Mouse (Mus musculus) embryo, embryonic 10 days (tissue): ENCODE data around the gene Syngr1.

ENCODE experiments used
- DNase-seq: peaks from one replicate; pipeline ENCODE4 v3.0.0-alpha.2; 2015; ENCODE audit warnings: low spot score

The Syngr1 gene

GRCm38 (mm10) chr15:80070095-80070644 lies 21.0 kb upstream of the Syngr1 start:
- no peak for DNase-seq

GRCm38 (mm10) chr15:80071951-80072437 lies 19.1 kb upstream of the Syngr1 start:
- DNase-seq, result no peak

GRCm38 (mm10) chr15:80072579-80073255 lies 18.4 kb upstream of the Syngr1 start:
- DNase-seq, result no peak

GRCm38 (mm10) chr15:80073256-80073621 lies 17.9 kb upstream of the Syngr1 start:
- no peak for DNase-seq

GRCm38 (mm10) chr15:80074663-80075373 lies 16.3 kb upstream of the Syngr1 start:
- no peak for DNase-seq

GRCm38 (mm10) chr15:80075374-80075694 lies 15.8 kb upstream of the Syngr1 start:
- no peak for DNase-seq

GRCm38 (mm10) chr15:80075733-80076337 lies 15.3 kb upstream of the Syngr1 start:
- DNase-seq, result peak; percentile 41

GRCm38 (mm10) chr15:80076338-80077136 lies 14.6 kb upstream of the Syngr1 start:
- DNase-seq, result peak; percentile 91

GRCm38 (mm10) chr15:80078058-80078814 lies 12.9 kb upstream of the Syngr1 start:
- no peak for DNase-seq

- DNase-seq, result no peak
Observed at GRCm38 (mm10) chr15:80079129-80079668, 11.9 kb upstream of the Syngr1 start.

GRCm38 (mm10) chr15:80079954-80080353 lies 11.2 kb upstream of the Syngr1 start:
- no peak for DNase-seq

GRCm38 (mm10) chr15:80080711-80081615 lies 10.2 kb upstream of the Syngr1 start:
- peak; percentile 76 for DNase-seq

GRCm38 (mm10) chr15:80081801-80082546 lies 9.2 kb upstream of the Syngr1 start:
- no peak for DNase-seq

GRCm38 (mm10) chr15:80082661-80083275 lies 8.4 kb upstream of the Syngr1 start:
- DNase-seq, result peak; percentile 45

- DNase-seq, result peak; percentile 100
Observed at GRCm38 (mm10) chr15:80083276-80083731, 7.8 kb upstream of the Syngr1 start.

GRCm38 (mm10) chr15:80083740-80084139 lies 7.4 kb upstream of the Syngr1 start:
- DNase-seq, result no peak

- DNase-seq, result no peak
Observed at GRCm38 (mm10) chr15:80087406-80088012, 3.6 kb upstream of the Syngr1 start.

GRCm38 (mm10) chr15:80088637-80089036 lies 2.5 kb upstream of the Syngr1 start:
- peak; percentile 95 for DNase-seq
